Mouse (Mus musculus): ENCODE measurements at regions not wholly inside any gene's neighbourhood (a gene's known extent, or its start where the extent isn't known, plus 50 kb on each side); places are given as distances from the start of the nearest gene placed in this dataset.

- no peak for TF ChIP-seq POLR2A (IDR thresholded peaks at IDR 0.05; ENCODE audit: low read depth, low read length)
- TF ChIP-seq KAT2A (IDR thresholded peaks at IDR 0.05; ENCODE audit: insufficient replicate concordance, low read length), result no peak
- TF ChIP-seq EP300 (IDR thresholded peaks at IDR 0.05; ENCODE audit: low read length), result no peak
- no peak for TF ChIP-seq HCFC1 (IDR thresholded peaks at IDR 0.05; ENCODE audit: low read depth, low read length)
- TF ChIP-seq CTCF (conservative IDR thresholded peaks at IDR 0.05 in 1 of 2, IDR thresholded peaks at IDR 0.05 in 1 of 2; ENCODE audit: low read depth in 2 of 2, low read length in 2 of 2), result no peak
- TF ChIP-seq ETS1 (conservative IDR thresholded peaks at IDR 0.05; ENCODE audit: low read depth, low read length), result no peak
- no peak for TF ChIP-seq SIN3A (IDR thresholded peaks at IDR 0.05; ENCODE audit: low read length)
- no peak for TF ChIP-seq RAD21 (IDR thresholded peaks at IDR 0.05; ENCODE audit: low read depth, low read length)
- TF ChIP-seq POLR2AphosphoS2 (IDR thresholded peaks at IDR 0.05; ENCODE audit: low read depth, low read length), result no peak
- TF ChIP-seq NELFE (IDR thresholded peaks at IDR 0.05; ENCODE audit: low read depth, low read length), result no peak
Observed at GRCm38 (mm10) chr7:129950456-129950855, 358.8 kb downstream of the Wdr11 start.

All from CH12.LX (cell line).